Mouse (Mus musculus): ENCODE measurements around the gene Pid1.
"Not testable (repeated sequence)": the region's sequence is repeated elsewhere in the genome, so short reads cannot be mapped to it uniquely, and the experiment has no call there.

- not testable (repeated sequence) for TF ChIP-seq CTCF (IDR thresholded peaks at IDR 0.05; ENCODE audit: low read depth, low read length); POLR2A (IDR thresholded peaks at IDR 0.05; ENCODE audit: insufficient read depth, low read length); EP300 (IDR thresholded peaks at IDR 0.05; ENCODE audit: insufficient read depth, low read depth, low read length)
Measured at GRCm38 (mm10) chr1:84331861-84332260, 32.1 kb downstream of the Pid1 start.
